Mouse (Mus musculus): ENCODE measurements at regions not wholly inside any gene's neighbourhood (a gene's known extent, or its start where the extent isn't known, plus 50 kb on each side); places are given as distances from the start of the nearest gene placed in this dataset.
"Not testable (repeated sequence)": the region's sequence is repeated elsewhere in the genome, so short reads cannot be mapped to it uniquely, and the experiment has no call there.

- H3K9ac ChIP-seq (ENCODE audit: low read depth, low read length), result no peak overlapping the region
- DNase-seq (ENCODE audit: low spot score) (no peak), ATAC-seq (ENCODE audit: low read depth) (no peak)
- no peak overlapping the region for H3K4me2 ChIP-seq (ENCODE audit: low read depth, low read length)
- H3K27me3 ChIP-seq (replicated peaks; ENCODE audit: control insufficient read depth, insufficient read depth, low read length), result no peaks in the 10 kb centered on the region
- H3K27ac ChIP-seq (replicated peaks; ENCODE audit: low read depth, low read length), result no peak overlapping the region
- WGBS, result 94% methylated on average over 3 of the region's 4 CpGs
- H3K4me1 ChIP-seq (ENCODE audit: control insufficient read depth, insufficient read depth, low read length), result no peaks in the 10 kb centered on the region
- no peak overlapping the region for H3K4me3 ChIP-seq (ENCODE audit: low read depth, low read length)
- H3K9me3 ChIP-seq (ENCODE audit: control insufficient read depth, low read length), result no peaks in the 10 kb centered on the region
- H3K36me3 ChIP-seq (ENCODE audit: control insufficient read depth, insufficient read depth, low read length), result no peaks in the 10 kb centered on the region
Measured at GRCm38 (mm10) chr6:3319378-3319777, 80.0 kb downstream of the Samd9l start.

GRCm38 (mm10) chr6:3307598-3308220, 91.7 kb downstream of the Samd9l start:
- not testable (repeated sequence) for H3K27ac ChIP-seq (replicated peaks; ENCODE audit: low read depth, low read length); ATAC-seq (ENCODE audit: low read depth); H3K27me3 ChIP-seq (replicated peaks; ENCODE audit: control insufficient read depth, insufficient read depth, low read length); H3K4me1 ChIP-seq (ENCODE audit: control insufficient read depth, insufficient read depth, low read length); H3K36me3 ChIP-seq (ENCODE audit: control insufficient read depth, insufficient read depth, low read length); H3K9ac ChIP-seq (ENCODE audit: low read depth, low read length); H3K4me3 ChIP-seq (ENCODE audit: low read depth, low read length); H3K9me3 ChIP-seq (ENCODE audit: control insufficient read depth, low read length)
- 2% methylated on average over 11 of the region's 11 CpGs for WGBS
- peak; percentile 66 for DNase-seq (ENCODE audit: low spot score)
- 0 out of 2 replicates have a peak overlapping the region, but pooled peaks have one; percentile 26 for H3K4me2 ChIP-seq (ENCODE audit: low read depth, low read length)

DNA sequence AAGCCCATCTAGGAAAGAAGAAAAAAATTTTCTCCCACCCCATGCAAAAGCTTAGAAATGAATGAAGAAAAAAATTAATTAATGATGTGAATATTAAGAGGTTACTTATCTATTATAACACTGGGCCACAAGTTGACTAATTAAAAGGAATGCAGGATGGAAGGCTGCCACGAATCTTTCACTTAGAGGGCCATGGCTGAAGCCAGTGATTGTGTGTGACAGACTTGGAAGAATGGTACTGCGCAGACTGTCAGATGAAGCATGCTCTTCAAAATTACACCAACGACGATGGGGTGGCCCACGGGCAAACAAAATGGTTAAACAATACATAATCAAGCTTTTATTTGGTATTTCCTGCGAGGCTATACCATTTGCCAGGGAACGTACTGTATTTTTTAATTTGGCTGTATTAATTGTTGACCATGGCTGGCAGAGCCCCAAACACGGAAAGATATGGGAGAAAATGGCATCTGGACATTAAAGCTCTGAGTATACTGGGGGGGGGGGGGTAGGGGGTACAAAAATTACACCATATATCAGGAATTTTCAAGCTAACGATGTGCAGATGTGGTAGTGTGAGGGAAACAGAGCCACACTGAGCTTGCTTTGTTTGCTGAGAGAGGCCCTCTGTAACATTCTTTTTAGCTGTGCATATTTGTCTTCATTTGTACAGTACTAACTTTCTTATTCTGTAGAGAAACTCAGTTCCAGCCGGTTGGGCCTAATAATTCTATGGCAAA, 94.3 kb downstream of the Samd9l start:
- H3K9ac ChIP-seq (ENCODE audit: low read depth, low read length); H3K4me1 ChIP-seq (ENCODE audit: control insufficient read depth, insufficient read depth, low read length); H3K27ac ChIP-seq (replicated peaks; ENCODE audit: low read depth, low read length); H3K4me2 ChIP-seq (ENCODE audit: low read depth, low read length); H3K36me3 ChIP-seq (ENCODE audit: control insufficient read depth, insufficient read depth, low read length); ATAC-seq (ENCODE audit: low read depth); H3K9me3 ChIP-seq (ENCODE audit: control insufficient read depth, low read length); H3K4me3 ChIP-seq (ENCODE audit: low read depth, low read length); H3K27me3 ChIP-seq (replicated peaks; ENCODE audit: control insufficient read depth, insufficient read depth, low read length): not testable (repeated sequence)
- 31% methylated on average over 10 of the region's 10 CpGs for WGBS
- peak; percentile 36 for DNase-seq (ENCODE audit: low spot score)

- H3K4me2 ChIP-seq (ENCODE audit: low read depth, low read length); H3K27me3 ChIP-seq (replicated peaks; ENCODE audit: control insufficient read depth, insufficient read depth, low read length); H3K27ac ChIP-seq (replicated peaks; ENCODE audit: low read depth, low read length); ATAC-seq (ENCODE audit: low read depth); H3K9me3 ChIP-seq (ENCODE audit: control insufficient read depth, low read length); DNase-seq (ENCODE audit: low spot score); H3K4me3 ChIP-seq (ENCODE audit: low read depth, low read length); H3K4me1 ChIP-seq (ENCODE audit: control insufficient read depth, insufficient read depth, low read length); H3K9ac ChIP-seq (ENCODE audit: low read depth, low read length); H3K36me3 ChIP-seq (ENCODE audit: control insufficient read depth, insufficient read depth, low read length): not testable (repeated sequence)
- 83% methylated on average over 8 of the region's 8 CpGs for WGBS
Measured at GRCm38 (mm10) chr6:3293316-3293715, 106.1 kb downstream of the Samd9l start.

GRCm38 (mm10) chr6:3291983-3292382, 107.4 kb downstream of the Samd9l start:
- not testable (repeated sequence) for H3K9me3 ChIP-seq (ENCODE audit: control insufficient read depth, low read length); H3K4me1 ChIP-seq (ENCODE audit: control insufficient read depth, insufficient read depth, low read length); DNase-seq (ENCODE audit: low spot score); ATAC-seq (ENCODE audit: low read depth); H3K9ac ChIP-seq (ENCODE audit: low read depth, low read length); H3K4me3 ChIP-seq (ENCODE audit: low read depth, low read length); H3K27ac ChIP-seq (replicated peaks; ENCODE audit: low read depth, low read length); H3K36me3 ChIP-seq (ENCODE audit: control insufficient read depth, insufficient read depth, low read length); H3K4me2 ChIP-seq (ENCODE audit: low read depth, low read length); H3K27me3 ChIP-seq (replicated peaks; ENCODE audit: control insufficient read depth, insufficient read depth, low read length)
- 91% methylated on average over 6 of the region's 6 CpGs for WGBS

DNA sequence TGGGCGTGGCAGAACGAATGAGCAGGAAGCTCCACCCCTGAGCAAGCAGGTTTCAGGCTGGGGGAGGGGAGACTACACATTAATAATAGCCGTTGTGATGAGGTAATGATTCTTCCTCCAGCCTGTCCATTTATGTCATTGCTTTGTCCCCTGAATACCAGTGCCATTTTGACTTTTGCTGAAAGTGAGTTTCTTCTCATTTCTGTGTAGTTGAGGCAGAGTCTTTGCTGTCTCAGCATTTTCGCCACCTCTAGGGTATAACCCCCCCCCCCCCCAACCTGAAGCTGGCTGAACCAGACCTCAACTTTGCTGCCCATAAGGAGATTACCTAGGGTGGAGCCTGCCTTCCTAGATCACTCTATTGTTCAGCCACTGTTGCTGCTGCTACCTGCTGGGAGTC, 130.6 kb downstream of the Samd9l start:
- H3K27me3 ChIP-seq (replicated peaks; ENCODE audit: control insufficient read depth, insufficient read depth, low read length); H3K9me3 ChIP-seq (ENCODE audit: control insufficient read depth, low read length); H3K4me3 ChIP-seq (ENCODE audit: low read depth, low read length); H3K36me3 ChIP-seq (ENCODE audit: control insufficient read depth, insufficient read depth, low read length); H3K4me2 ChIP-seq (ENCODE audit: low read depth, low read length); H3K4me1 ChIP-seq (ENCODE audit: control insufficient read depth, insufficient read depth, low read length); ATAC-seq (ENCODE audit: low read depth); H3K27ac ChIP-seq (replicated peaks; ENCODE audit: low read depth, low read length); DNase-seq (ENCODE audit: low spot score); H3K9ac ChIP-seq (ENCODE audit: low read depth, low read length): not testable (repeated sequence)
- 80% methylated on average over 2 of the region's 4 CpGs for WGBS

DNA sequence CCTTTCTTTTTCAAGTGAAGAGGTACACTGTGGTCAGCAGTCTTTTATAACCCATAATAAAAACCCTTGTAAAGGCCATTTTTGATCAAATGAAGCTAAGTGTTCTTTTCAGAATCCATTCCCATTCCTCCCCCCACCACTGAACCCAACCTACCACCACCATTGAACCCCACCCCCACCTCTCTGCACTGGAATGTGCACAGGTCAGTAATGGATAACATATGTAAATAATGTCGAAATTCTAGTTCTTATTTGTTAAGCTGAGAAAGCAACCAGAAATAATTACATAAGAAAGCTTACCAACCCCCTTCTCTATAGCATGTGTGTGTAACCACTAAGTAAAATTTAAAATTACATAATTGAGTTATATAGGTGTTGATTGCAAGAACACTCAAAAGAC, 133.9 kb downstream of the Samd9l start:
- ATAC-seq (ENCODE audit: low read depth); H3K4me2 ChIP-seq (ENCODE audit: low read depth, low read length); DNase-seq (ENCODE audit: low spot score); H3K9me3 ChIP-seq (ENCODE audit: control insufficient read depth, low read length); H3K9ac ChIP-seq (ENCODE audit: low read depth, low read length); H3K4me1 ChIP-seq (ENCODE audit: control insufficient read depth, insufficient read depth, low read length); H3K27ac ChIP-seq (replicated peaks; ENCODE audit: low read depth, low read length); H3K36me3 ChIP-seq (ENCODE audit: control insufficient read depth, insufficient read depth, low read length); H3K4me3 ChIP-seq (ENCODE audit: low read depth, low read length); H3K27me3 ChIP-seq (replicated peaks; ENCODE audit: control insufficient read depth, insufficient read depth, low read length): not testable (repeated sequence)
- 28% methylated on average over 1 of the region's 1 CpGs for WGBS

Measured in embryonic facial prominence, embryonic 14.5 days (tissue).